Mouse (Mus musculus) olfactory bulb, adult 2 months (tissue): ENCODE measurements around the gene Ano8.

Experiments used
- CTCF ChIP-seq: fragments of 200-500 bp; IDR thresholded peaks from 2 replicates; pipeline ENCODE4 v1.5.1; 2012; ENCODE audit warnings: low read depth, mild to moderate bottlenecking, low read length, moderate library complexity; ENCODE audit not compliant: insufficient read depth
- POLR2A ChIP-seq: fragments of 200-500 bp; IDR thresholded peaks from 2 replicates; pipeline ENCODE4 v1.6.1; 2012; ENCODE audit warnings: mild to moderate bottlenecking, low read depth, low read length, moderate library complexity; ENCODE audit not compliant: insufficient read depth

GRCm38 (mm10) chr8:71496481-71496880, 10.7 kb upstream of the Ano8 start:
- TF ChIP-seq CTCF (no peak), POLR2A (no peak)
